Mouse (Mus musculus): ENCODE results near the gene Insl6. TPM values are rescaled to one million over a fixed set of nuclear protein-coding genes. Genes with fewer than 3 reads are reported as not detected.

The Insl6 gene
- total RNA-seq, 1 experiment: 1.7 TPM

- TF ChIP-seq ZC3H11A (IDR thresholded peaks at IDR 0.05; ENCODE audit: borderline replicate concordance, low read depth, low read length) (no peak), MAFK (IDR thresholded peaks at IDR 0.05; ENCODE audit: insufficient read depth, low read depth, low read length) (no peak), HCFC1 (IDR thresholded peaks at IDR 0.05; ENCODE audit: borderline replicate concordance, insufficient read depth, low read length) (no peak), CHD2 (IDR thresholded peaks at IDR 0.05; ENCODE audit: low read depth, low read length) (no peak)
- in situ Hi-C loops (cut with MboI; ENCODE audit: low sequenced_read_pairs in 2 of 2, unreplicated experiment in 2 of 2): no loop called here
- H3K4me1 ChIP-seq (ENCODE audit: control insufficient read depth in 2 of 2, insufficient read depth in 2 of 2, low read length in 2 of 2, poor library complexity in 1 of 2): peaks cover 0 to 6% of the 10 kb centered on the region in 2 experiments; a peak in 2 of 4 replicates
- H3K9me3 ChIP-seq (ENCODE audit: control insufficient read depth, insufficient read depth, low read depth, low read length): no peaks in the 10 kb centered on the region
- H3K4me3 ChIP-seq (ENCODE audit: insufficient read depth in 1 of 2, low read depth in 1 of 2, low read length in 2 of 2, poor library complexity in 1 of 2, severe bottlenecking in 1 of 2): no peak overlapping the region
- DNase-seq (ENCODE audit: low read depth, low spot score): no peak
- no peak overlapping the region for H3K27ac ChIP-seq (ENCODE audit: insufficient read depth, low read depth, low read length, poor library complexity, severe bottlenecking)
- no peak overlapping the region for H3K9ac ChIP-seq (ENCODE audit: insufficient read depth, low read depth, low read length, poor library complexity, severe bottlenecking)
- no peaks in the 10 kb centered on the region for H3K36me3 ChIP-seq (ENCODE audit: control insufficient read depth, insufficient read depth, low read length, poor library complexity, severe bottlenecking)
These were observed 43.6 kb upstream of the Insl6 start for GRCm38 (mm10) chr19:29368671-29369309.

- in situ Hi-C loops (cut with MboI; ENCODE audit: low sequenced_read_pairs in 2 of 2, unreplicated experiment in 2 of 2): no loop called here
- no peak for DNase-seq (ENCODE audit: low read depth, low spot score)
- TF ChIP-seq ZC3H11A (IDR thresholded peaks at IDR 0.05; ENCODE audit: borderline replicate concordance, low read depth, low read length) (no peak), ZNF384 (IDR thresholded peaks at IDR 0.05; ENCODE audit: low read depth, low read length) (no peak), HCFC1 (IDR thresholded peaks at IDR 0.05; ENCODE audit: borderline replicate concordance, insufficient read depth, low read length) (no peak), CHD2 (IDR thresholded peaks at IDR 0.05; ENCODE audit: low read depth, low read length) (no peak), MAFK (IDR thresholded peaks at IDR 0.05; ENCODE audit: insufficient read depth, low read depth, low read length) (no peak)
- H3K4me3 ChIP-seq (ENCODE audit: insufficient read depth in 1 of 2, low read depth in 1 of 2, low read length in 2 of 2, poor library complexity in 1 of 2, severe bottlenecking in 1 of 2): no peak overlapping the region
- no peaks in the 10 kb centered on the region for H3K36me3 ChIP-seq (ENCODE audit: control insufficient read depth, insufficient read depth, low read length, poor library complexity, severe bottlenecking)
- no peak overlapping the region for H3K27ac ChIP-seq (ENCODE audit: insufficient read depth, low read depth, low read length, poor library complexity, severe bottlenecking)
- no peaks in the 10 kb centered on the region for H3K9me3 ChIP-seq (ENCODE audit: control insufficient read depth, insufficient read depth, low read depth, low read length)
- no peak overlapping the region for H3K9ac ChIP-seq (ENCODE audit: insufficient read depth, low read depth, low read length, poor library complexity, severe bottlenecking)
- H3K4me1 ChIP-seq (ENCODE audit: control insufficient read depth in 2 of 2, insufficient read depth in 2 of 2, low read length in 2 of 2, poor library complexity in 1 of 2): peaks cover 0 to 6% of the 10 kb centered on the region in 2 experiments; a peak in 2 of 4 replicates
These were observed 42.9 kb upstream of the Insl6 start for GRCm38 (mm10) chr19:29368041-29368440.

- peak; percentile 43 for DNase-seq (ENCODE audit: low read depth, low spot score)
- no peaks in the 10 kb centered on the region for H3K36me3 ChIP-seq (ENCODE audit: control insufficient read depth, insufficient read depth, low read length, poor library complexity, severe bottlenecking)
- in situ Hi-C loops (cut with MboI; ENCODE audit: low sequenced_read_pairs in 2 of 2, unreplicated experiment in 2 of 2): no loop called here
- no peak for TF ChIP-seq MAFK (IDR thresholded peaks at IDR 0.05; ENCODE audit: insufficient read depth, low read depth, low read length)
- no peak for TF ChIP-seq ZC3H11A (IDR thresholded peaks at IDR 0.05; ENCODE audit: borderline replicate concordance, low read depth, low read length)
- TF ChIP-seq ZNF384 (IDR thresholded peaks at IDR 0.05; ENCODE audit: low read depth, low read length): no peak
- H3K27ac ChIP-seq (ENCODE audit: insufficient read depth, low read depth, low read length, poor library complexity, severe bottlenecking): no peak within 1 kb of the TSS
- H3K9me3 ChIP-seq (ENCODE audit: control insufficient read depth, insufficient read depth, low read depth, low read length): no peaks in the 10 kb centered on the region
- H3K4me3 ChIP-seq (ENCODE audit: insufficient read depth in 1 of 2, low read depth in 1 of 2, low read length in 2 of 2, poor library complexity in 1 of 2, severe bottlenecking in 1 of 2): peak within 1 kb of the TSS in 1 of 2 experiments; percentile 51; a peak in 3 of 4 replicates
- no peak within 1 kb of the TSS for H3K9ac ChIP-seq (ENCODE audit: insufficient read depth, low read depth, low read length, poor library complexity, severe bottlenecking)
- H3K4me1 ChIP-seq (ENCODE audit: control insufficient read depth in 2 of 2, insufficient read depth in 2 of 2, low read length in 2 of 2, poor library complexity in 1 of 2): peaks cover 0 to 6% of the 10 kb centered on the region in 2 experiments; a peak in 2 of 4 replicates
These were observed 41.9 kb upstream of the Insl6 start, which contains the start of the genes Plgrkt and Cd274 for GRCm38 (mm10) chr19:29366969-29367622. Gene Plgrkt, minus strand, starts transcription at chr19:29367390. Gene Cd274, plus strand, starts transcription at chr19:29367455.

GRCm38 (mm10) chr19:29366226-29366968 lies 41.2 kb upstream of the Insl6 start:
- no peaks in the 10 kb centered on the region for H3K36me3 ChIP-seq (ENCODE audit: control insufficient read depth, insufficient read depth, low read length, poor library complexity, severe bottlenecking)
- no peak overlapping the region for H3K4me3 ChIP-seq (ENCODE audit: insufficient read depth in 1 of 2, low read depth in 1 of 2, low read length in 2 of 2, poor library complexity in 1 of 2, severe bottlenecking in 1 of 2)
- DNase-seq (ENCODE audit: low read depth, low spot score): no peak
- TF ChIP-seq MAFK (IDR thresholded peaks at IDR 0.05; ENCODE audit: insufficient read depth, low read depth, low read length): no peak
- no peak for TF ChIP-seq HCFC1 (IDR thresholded peaks at IDR 0.05; ENCODE audit: borderline replicate concordance, insufficient read depth, low read length)
- TF ChIP-seq ZC3H11A (IDR thresholded peaks at IDR 0.05; ENCODE audit: borderline replicate concordance, low read depth, low read length): no peak
- no peak for TF ChIP-seq CHD2 (IDR thresholded peaks at IDR 0.05; ENCODE audit: low read depth, low read length)
- no peak for TF ChIP-seq ZNF384 (IDR thresholded peaks at IDR 0.05; ENCODE audit: low read depth, low read length)
- H3K4me1 ChIP-seq (ENCODE audit: control insufficient read depth in 2 of 2, insufficient read depth in 2 of 2, low read length in 2 of 2, poor library complexity in 1 of 2): peaks cover 0 to 6% of the 10 kb centered on the region in 2 experiments; a peak in 2 of 4 replicates
- H3K9me3 ChIP-seq (ENCODE audit: control insufficient read depth, insufficient read depth, low read depth, low read length): no peaks in the 10 kb centered on the region
- in situ Hi-C loops (cut with MboI; ENCODE audit: low sequenced_read_pairs in 2 of 2, unreplicated experiment in 2 of 2): no loop called here
- no peak overlapping the region for H3K27ac ChIP-seq (ENCODE audit: insufficient read depth, low read depth, low read length, poor library complexity, severe bottlenecking)
- no peak overlapping the region for H3K9ac ChIP-seq (ENCODE audit: insufficient read depth, low read depth, low read length, poor library complexity, severe bottlenecking)
